Mouse (Mus musculus) bone marrow macrophage, adult 2 months (primary cell): Measurements from ENCODE around the gene Prkn.

Source experiments
- CTCF ChIP-seq: IDR thresholded peaks from 2 replicates; pipeline ENCODE4 v1.5.1; 2012; ENCODE audit warnings: low read depth, mild to moderate bottlenecking, low read length, moderate library complexity
- POLR2A ChIP-seq: IDR thresholded peaks from 2 replicates; pipeline ENCODE4 v1.6.1; 2012; ENCODE audit warnings: mild to moderate bottlenecking, low read depth, low read length, borderline replicate concordance

- TF ChIP-seq CTCF (no peak), POLR2A (no peak)
Observed at GRCm38 (mm10) chr17:11235273-11235672, 395.1 kb downstream of the Prkn start.
